Mouse (Mus musculus): ENCODE results near the gene Slc27a2. TPM values are rescaled to one million over a fixed set of nuclear protein-coding genes. Genes with fewer than 3 reads are reported as not detected.
A peak's percentile ranks its signal among the peaks of the same experiment; 100 is the strongest.
"Not testable (repeated sequence)": the region's sequence is repeated elsewhere in the genome, so short reads cannot be mapped to it uniquely, and the experiment has no call there.

The Slc27a2 gene
- total RNA-seq, 2 experiments from 2014 or later, result 0.80 TPM; not detected in 1

DNA sequence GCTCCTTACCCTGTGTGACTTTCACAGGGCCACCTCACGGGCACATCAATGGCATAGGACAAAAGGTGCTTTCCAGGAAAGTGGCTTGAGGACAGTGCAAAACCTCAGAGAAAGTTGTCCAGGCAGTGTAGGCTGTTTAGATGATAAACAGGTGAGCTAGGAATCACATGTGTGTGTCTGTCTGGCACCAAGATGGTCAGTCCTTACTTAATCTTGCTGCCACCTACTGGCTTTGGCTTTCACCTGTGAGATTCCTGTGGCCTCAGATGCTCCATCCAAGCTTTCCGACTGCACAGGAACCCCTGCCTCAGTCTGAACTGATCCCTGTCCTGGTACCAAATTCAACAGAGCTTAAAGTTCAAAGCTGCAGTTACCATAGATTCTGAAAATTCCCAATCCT, 46.2 kb downstream of the Slc27a2 start:
- intact Hi-C loops (cut with DNase I), result loop anchor here (5.0 kb wide), 1 partner anchor 409 kb away; the partner anchor contains the start of gene Ap4e1
- no peak for DNase-seq

DNA sequence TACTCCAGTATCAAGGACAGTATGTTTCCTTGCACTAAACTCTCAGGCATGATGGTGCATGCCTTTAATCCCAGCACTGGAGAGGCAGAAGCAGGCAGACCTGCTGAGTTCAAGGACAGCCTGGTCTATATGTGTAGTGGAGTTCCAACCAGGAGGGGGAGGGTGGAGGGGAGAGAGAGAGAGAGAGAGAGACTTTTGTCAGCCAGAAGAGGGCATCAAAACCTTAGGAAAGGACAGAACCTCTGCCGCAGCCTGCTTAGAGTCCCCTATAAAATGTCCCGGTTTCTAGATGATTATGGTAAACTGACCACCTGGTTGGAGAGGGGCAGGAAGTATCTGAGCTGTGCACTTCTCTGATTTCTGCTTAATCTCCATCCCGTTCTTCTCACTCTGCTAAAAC, 46.8 kb downstream of the Slc27a2 start:
- DNase-seq, result no peak
- intact Hi-C loops (cut with DNase I), result loop anchor here (5.0 kb wide), 1 partner anchor 408 kb away; the partner anchor contains the start of gene Ap4e1

DNA sequence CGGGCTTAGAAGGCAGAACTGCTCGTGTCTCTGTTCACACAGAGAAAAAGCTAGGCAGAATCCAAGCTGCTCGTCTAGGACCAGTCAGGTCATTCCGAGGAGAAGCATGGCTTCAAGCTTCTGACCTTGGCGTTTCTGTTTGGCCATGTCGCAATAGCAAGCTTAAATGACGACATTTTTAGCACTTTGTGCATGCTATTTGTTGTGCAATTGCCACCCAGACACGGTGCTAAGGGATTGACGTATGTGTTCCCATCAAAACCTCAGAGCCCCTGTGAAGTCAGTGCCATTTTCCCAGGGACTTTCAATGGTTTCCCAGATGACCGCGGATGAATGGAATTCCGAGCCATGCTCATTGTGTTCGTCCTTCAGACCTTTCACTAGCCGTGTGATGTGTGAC, 48.3 kb downstream of the Slc27a2 start:
- DNase-seq, result no peak
- intact Hi-C loops (cut with DNase I), result no loop called here

DNA sequence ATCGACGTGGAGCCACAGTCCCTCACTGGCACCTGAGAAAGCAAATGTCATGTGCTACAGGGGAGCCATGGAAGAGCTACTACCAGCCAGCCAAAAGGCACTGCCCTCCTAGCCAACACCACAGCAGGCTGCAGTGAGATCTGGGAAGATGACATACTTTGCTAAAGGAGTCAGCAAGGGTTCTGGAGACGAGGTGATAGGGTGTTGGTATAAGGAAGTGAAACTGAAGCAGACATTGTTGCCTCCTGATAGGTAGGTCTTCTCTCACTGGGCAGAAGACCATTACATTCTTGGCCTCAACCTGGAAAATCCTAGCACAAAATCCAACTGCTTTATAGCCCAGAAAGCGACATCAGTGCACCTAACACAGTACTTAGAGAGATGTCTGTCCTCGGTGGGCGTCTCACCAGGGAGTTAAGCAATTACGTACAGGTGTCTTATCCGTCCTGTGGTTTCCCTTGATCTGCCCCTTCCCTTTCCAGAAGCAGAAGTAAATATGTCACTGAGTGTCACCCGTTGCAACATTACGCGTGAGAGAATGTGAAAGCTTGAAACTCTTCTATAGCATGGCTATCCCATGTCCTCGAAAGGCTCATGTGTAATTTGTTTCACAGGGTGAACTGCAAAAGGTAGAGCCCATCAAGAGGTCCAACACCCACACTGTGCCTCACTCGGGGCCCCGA, 49.9 kb downstream of the Slc27a2 start:
- no peak for DNase-seq
- intact Hi-C loops (cut with DNase I), result no loop called here

DNA sequence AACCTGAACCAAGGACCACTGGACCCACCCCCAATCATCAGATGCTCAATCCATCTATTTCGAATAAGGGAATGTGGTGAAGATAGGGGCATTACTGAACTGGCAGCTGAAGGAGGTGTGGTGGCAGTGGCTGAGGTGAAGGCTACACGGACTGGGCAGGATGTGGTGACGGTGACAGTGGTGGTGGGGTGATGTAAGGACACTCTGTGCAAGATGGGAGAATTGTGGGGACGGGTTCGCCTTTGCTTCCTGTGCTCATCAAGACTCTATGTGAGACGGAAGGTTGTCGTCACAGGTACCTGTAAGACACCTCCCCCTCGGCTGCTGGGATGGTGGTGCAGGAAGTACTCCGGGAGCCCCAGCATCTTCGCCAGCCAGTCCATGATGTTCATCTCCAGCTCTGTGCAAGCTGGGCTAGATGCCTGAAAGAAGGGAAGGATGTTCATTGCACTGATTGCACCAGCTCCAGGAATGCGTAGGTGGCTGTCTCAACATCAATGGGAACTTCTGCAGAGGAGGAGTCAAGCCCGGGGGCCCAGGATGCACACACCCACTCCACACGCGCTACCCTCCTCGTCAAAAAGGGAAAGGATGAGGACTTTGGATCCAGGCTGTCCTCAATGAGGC, 54.0 kb downstream of the Slc27a2 start:
- no peak for DNase-seq

DNA sequence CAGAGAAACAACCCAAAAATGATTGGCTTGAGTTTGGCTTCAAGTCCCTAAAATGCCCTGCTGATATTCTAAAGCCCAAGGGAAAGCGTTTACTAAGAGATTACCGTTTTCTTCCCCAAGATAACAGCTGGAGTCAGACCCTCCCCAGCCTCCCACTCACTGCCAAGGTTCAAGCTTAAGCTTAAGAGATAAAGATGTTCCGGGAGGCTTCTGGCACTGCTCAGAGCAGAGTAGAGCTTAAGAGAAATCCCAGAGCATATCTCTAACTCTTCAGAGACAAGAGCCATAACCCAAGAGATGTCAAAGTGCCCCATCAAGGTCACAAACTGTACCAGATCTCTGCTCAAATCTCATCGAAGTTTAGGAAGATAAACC, 54.5 kb downstream of the Slc27a2 start:
- no peak for DNase-seq
- intact Hi-C loops (cut with DNase I), result loop anchor here (2.0 kb wide), 1 partner anchor 30 kb away; no protein-coding TSS in a partner anchor

More for the DNA sequence above, 54.0 kb downstream of the Slc27a2 start:
- intact Hi-C loops (cut with DNase I), result loop anchor here (2.0 kb wide), 1 partner anchor 31 kb away; no protein-coding TSS in a partner anchor

DNA sequence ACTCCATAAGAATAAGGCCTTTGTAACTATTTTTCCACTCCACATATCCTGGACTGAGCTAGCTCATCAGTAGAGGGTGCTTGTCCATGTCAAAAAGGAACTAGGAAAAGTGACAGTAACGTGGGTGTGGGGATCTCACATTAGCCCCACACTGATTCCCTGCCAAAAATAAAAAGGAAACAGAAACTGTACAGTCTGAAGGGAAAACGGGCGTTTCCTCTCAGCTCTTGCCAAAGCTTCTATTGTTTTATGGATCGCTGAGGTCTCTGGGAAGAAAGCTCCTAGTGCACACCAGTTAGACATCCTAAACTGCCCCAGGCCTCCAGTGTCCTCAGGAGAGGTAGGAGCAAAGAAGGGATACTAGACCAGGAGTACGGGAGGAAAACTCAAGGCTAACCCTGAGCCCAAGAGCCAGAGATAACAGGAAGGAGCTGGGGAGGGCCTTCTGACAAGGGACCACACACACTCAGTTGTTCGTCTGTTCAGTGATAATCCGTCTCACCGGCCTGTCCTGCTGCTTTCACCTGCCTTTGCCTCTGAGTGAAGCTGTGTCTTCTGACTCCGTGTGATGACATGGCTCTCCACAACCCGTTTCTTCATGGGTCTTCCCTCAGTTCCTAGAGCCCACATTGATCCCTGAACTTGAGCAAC, 55.5 kb downstream of the Slc27a2 start:
- intact Hi-C loops (cut with DNase I), result loop anchor here (2.0 kb wide), 1 partner anchor 29 kb away; no protein-coding TSS in a partner anchor
- DNase-seq, result no peak

DNA sequence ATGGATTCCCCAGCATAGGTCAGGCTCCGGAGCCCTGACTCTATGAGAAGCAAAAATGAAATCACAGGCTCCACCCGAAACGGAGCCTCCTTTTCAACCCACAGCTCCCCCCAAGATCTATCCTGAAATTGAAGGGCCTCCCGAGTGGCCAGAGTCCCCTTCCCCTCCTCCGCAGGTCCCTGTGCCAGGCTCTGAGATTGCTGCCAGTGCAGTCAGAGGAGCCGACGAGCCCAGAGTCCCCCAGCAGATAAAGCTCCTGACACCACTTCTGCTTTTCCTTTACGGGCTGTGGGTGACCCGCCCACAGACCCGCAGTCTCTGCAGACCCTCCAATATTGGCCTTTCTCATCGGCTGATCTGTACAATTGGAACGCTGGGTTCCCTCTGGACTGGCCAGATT, 57.4 kb downstream of the Slc27a2 start:
- intact Hi-C loops (cut with DNase I); DNase-seq: not testable (repeated sequence)

DNA sequence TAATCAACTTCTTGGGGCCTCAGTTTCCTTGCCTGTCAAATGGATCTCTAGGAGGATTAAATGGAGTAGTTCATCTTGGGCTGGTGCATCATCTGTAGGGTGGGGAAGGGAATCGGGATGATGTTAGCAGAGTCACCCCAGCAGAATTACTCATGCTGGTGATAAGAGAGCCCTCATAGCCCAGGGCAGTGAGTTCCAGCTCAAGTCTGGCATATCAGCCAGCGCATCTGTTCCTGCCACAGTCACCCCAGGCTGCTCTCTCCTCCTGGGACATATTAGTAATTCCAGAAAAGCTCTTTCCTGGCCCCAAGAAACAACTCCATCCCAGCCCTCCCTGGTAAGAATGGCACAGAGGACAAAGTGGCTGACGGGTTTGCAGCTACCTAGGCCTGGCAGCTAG, 63.1 kb downstream of the Slc27a2 start:
- no peak for DNase-seq
- intact Hi-C loops (cut with DNase I), result no loop called here

DNA sequence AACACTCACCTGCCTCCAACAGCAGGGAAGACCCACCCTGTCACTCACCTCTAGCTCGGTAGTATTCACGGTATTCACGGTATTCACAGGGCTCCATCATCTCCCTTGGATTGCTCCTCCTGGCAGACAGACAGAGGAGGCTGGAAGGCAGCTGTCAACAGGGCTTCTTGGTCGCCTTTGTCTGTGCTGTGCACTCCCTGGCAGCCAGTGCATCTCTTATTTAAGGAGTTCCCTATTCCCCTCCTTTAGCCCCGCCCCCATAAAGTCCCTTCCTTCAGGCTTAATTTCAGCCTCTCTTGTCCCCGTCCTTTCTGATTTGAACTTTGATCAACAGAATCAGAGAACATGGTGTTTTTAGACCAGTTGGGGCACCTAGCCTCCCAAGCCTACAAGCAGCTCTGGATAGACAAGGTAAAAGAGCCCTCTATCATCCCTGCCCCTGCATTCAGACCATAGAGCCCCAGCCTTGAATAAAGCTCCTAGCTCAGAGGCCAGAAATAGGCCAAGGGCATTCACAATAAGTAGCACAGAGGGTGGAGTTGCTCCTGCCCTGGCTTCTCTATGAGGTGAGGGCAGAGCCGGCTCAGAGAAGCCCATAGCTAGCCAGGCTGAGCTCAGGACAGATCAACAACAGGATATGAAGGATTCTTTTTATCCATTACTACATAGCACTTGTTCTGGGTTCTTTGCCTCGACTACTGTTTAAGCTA, 66.4 kb downstream of the Slc27a2 start:
- no peak for DNase-seq
- intact Hi-C loops (cut with DNase I), result no loop called here

DNA sequence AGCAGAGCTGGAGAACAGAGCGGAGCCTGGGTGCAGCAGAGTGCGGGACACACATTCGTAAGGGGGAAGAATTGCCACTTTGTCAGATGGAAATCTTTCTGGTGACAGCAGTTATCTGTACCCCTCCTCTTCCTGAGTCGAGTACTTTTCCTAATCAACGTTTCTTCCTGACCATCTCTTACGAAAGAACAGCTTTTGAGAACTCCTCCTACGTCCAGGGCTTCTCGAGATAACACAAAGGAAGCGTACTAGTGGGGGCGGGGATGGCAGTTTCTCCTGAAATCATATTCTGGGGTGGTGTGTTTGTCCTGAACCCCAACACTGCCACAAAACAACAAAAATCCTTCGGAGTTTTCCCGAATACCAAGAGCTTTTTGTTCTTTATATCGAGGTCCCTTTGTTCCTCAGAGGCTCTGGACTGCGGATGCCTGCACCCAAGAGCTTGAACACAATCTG, 67.1 kb downstream of the Slc27a2 start, which contains the start of gene Hdc:
Hdc (minus strand) TSS at position 51 of the 456 bp plus-strand sequence.
- intact Hi-C loops (cut with DNase I), result no loop called here
- DNase-seq, result no peak

DNA sequence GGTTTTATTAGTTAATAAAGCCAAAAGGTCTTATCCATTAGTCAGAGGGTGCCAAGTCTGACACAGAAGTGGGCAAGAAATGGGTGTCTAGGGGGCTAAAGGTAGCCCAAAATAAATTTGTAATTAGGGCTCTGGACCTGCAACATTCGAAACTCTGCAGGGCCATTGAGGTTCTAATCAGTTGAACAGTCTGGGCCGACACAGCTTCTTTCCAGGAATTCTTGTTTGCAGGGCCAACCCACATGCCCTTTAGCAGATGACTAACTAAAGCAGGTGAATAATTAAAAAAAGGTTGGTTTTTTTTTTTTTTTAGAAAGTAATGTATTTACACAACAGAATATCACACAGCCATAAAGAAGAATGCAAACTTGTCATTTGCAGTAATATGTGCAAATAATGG, 70.2 kb downstream of the Slc27a2 start:
- intact Hi-C loops (cut with DNase I), result no loop called here
- DNase-seq, result no peak

DNA sequence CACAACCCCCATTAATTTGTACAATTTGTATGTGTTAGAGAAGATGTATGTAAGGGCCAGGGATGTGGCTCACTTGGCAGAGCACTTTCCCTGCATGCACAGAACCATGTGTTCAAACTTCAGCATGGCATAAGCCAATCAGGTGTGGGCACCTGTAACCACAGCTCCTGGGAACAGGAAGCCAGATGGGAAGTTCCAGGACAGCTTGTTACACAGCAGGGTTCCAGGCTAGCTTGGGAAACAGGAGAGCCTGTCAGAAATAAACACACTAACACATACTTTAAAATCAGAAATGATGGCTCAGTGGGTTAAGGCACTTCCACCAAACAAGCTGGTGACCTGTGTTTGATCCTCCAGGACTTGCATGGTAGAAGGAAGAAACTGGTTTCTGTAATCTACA, 70.9 kb downstream of the Slc27a2 start:
- no peak for DNase-seq
- intact Hi-C loops (cut with DNase I), result no loop called here

DNA sequence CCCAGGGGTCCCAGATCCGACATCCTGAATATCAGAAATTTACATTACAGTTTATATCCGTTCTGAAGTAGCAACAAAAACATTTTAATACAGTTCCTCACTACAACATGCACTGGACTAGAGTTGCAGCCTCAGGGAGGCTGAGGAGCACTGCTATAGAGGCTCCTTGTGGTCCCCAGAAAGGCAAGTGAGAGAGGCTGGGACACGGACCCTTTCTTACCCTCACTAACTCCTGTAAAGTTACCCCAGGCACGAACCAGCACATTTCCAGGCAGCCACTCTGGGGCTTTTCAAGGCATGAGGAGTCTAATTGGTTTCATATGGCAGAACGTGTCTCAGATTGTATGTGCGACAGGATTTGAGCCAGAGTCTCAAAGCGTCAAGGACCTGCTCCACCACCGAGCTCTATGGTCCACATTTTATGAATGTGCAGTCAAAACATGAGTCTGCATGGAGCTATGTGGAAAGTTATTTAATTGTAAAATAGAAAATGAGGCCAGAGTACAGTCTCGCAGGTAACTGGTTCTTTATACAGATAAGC, 76.3 kb downstream of the Slc27a2 start:
- no peak for DNase-seq
- intact Hi-C loops (cut with DNase I), result no loop called here

DNA sequence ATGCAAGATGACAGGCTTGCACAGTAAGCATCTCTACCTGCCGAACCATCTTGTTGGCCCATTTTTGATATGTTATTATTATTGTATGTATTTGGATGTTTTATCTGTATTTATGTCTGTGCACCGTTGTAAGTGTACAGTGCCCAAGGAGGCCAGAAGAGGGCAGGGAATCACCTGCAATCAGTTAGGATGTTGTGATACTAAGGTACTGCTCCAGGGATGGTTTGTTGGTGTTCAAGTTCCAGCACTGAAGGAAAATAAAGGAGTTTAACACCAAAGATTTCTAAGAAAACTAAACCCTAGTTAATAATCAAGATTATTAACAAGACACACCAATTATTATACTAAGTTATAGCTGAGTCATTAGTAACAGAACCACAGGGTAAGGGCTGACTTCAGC, 81.0 kb downstream of the Slc27a2 start:
- DNase-seq, result no peak
- intact Hi-C loops (cut with DNase I), result no loop called here

DNA sequence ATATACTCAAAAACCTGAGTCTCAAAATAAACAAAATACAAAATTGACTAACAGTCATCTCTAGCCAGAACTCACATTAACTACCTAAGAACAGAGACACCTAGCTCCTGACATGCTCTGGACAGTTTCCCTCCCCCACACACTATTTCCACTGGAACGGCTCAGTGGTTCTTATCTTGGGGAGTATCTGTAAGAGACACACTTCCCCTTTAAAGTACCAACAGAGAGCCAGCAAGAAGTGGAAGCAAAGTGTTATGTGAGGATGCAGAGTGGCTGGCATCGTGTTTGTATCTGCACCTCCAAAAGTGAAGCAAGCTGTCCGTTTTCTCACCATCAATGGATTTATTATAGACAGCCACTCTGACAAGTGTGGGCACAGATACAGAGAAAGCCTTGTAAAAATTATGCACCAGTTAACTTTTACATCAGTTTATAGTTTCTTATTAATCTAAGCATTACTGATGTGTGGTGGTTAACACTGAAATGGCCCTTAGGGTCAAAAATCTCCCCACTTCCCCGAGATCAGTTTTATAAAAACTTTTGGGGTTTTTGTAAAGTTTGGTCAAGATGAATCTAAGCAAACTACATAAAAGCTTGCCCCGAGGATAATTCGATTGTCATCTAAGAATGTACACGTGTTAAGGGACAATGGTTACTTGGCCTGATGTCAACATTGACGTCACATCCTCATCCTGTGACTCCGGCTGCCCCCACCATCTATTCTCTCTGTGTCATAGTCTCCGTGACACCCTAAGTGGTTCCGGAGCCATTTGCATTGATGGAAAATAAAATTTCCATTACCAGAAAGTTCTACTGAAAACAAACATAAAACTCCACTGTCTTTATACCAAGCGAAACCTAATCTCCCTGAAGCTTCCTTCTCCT, 84.0 kb downstream of the Slc27a2 start:
- peak; percentile 21 to 23 for DNase-seq
- intact Hi-C loops (cut with DNase I), result loop anchor here (2.0 kb wide), 1 partner anchor 29 kb away; no protein-coding TSS in a partner anchor

Data from heart, postnatal 36 days (tissue).